Mouse (Mus musculus) layer of hippocampus, adult 8-10 months (tissue): Measurements from ENCODE around the gene A730071L15Rik. TPM values are rescaled to one million over a fixed set of nuclear protein-coding genes. Genes with fewer than 3 reads are reported as not detected.
A peak's percentile ranks its signal among the peaks of the same experiment; 100 is the strongest.

Experiments used
- DNase-seq, 2 experiments: peaks; one replicate each; pipeline ENCODE4 v3.0.0; 2022; ENCODE audit warnings: low spot score in 2 of 2
- total RNA-seq, 4 experiments: library from RNA; stranded (reverse); gene quantifications; 2 replicates each; pipeline ENCODE4 v1.2.4; 2022

A730071L15Rik gene
- total RNA-seq, 4 experiments from 2014 or later: 0.27 to 0.39 (median 0.29) TPM

- no peak for DNase-seq
These were observed 16.6 kb upstream of the A730071L15Rik start for GRCm38 (mm10) chr11:6183246-6183645.

DNA sequence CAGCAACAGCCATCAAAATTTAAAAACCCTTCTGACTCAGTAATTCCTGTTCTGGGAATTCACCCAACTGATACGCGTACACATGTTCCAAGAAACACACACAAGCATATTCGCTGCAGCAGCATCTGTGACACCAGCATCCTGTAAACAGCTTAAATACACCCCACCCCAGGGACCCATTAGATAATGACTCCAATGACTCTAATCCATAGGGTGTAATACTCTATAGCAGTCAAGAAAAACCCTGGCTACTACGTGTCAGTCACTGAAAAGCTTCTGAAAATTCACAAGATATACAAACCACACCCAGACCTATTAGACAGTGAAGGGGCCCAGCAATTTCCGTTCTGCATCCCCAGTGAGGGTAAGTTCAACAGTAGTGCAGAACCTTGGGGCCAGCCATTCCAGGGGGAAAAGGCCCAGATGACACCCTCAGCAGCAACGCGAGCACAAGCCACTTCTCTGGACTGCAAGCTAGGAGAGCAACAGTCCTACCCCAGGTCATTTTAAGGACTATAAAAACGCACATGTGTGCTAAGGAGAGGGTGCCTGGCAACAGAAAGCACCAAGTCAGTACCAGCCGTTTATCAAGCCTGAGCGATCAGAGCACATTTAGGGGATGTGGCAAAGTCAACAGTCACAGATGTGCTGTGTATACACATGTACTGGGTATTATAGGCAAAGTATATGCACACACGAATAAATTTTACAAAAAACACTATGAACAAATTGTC lies 15.5 kb upstream of the A730071L15Rik start:
- DNase-seq: no peak

DNA sequence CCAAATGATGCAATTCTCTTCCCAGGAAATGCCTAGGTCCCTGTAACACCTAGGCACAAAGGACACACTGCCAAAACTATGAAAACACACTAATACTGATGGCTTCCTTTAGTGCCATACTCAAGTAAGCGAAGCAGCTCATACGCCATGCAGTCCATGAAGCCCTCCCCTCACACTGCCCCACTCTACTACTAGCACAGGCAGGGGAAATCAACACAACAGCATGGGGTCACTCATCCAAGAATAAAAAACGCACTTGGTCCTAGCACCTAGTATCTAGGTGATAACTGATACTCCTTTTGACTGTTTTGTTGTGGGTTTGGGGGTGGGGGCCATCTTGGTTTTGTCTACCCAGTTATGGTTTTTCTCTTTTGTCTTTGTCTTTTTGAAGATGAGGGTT lies 12.4 kb upstream of the A730071L15Rik start:
- DNase-seq: no peak

DNA sequence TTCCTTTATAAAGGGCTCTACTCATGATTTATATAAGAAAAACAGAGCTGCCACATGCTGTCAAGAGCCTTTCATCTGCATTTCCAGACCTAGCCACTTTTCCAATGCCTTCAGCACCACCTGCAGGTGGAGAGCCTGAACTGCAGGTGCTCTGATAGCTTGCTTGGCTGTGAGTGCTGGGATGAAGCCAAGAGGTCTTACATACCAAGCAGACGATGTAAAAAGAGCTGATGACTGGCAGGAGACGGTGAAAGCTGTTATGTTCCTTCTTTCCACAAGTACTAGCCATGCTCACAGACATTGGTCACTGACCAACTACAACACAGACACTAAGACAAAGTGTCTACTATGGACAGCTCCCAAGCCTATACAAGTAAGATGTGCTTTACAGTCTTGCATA lies 12.0 kb upstream of the A730071L15Rik start:
- peak; percentile 92 to 94 for DNase-seq

DNA sequence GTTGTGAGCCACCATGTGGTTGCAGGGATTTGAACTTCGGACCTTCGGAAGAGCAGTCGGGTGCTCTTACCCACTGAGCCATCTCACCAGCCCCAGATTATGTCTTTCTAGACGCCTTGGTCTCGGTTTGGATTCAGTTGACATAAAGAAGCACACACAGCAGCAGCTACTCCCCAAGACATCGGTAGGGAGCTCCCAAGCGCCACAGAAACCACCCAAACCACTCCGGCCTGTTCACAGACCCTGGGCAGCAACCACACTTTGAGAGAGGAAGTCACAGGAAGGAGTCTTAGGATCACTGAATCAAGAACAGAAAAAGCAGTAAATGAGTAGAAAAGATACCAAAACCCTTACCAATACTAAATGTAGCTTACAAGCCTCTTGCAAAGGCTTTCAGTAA lies 3.0 kb upstream of the A730071L15Rik start:
- DNase-seq: no peak

DNA sequence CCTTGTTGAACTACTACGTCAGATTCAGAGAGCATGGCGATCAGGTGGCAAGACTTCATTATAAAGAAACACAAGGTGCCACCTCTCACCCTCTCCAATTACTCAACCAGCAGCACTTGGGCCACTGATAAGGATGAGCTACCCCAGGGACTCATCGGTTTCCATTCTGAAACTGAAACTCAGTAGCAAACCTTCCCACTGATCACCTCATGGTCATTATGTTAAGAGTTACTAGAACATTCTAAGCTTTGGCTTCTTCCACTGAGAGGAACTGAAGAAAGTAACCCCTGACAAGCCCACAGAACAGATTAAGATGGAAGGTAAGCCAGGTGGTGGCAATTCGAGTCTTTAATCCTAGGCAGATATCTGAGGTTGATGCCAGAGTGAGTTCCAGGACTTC lies 1.4 kb upstream of the A730071L15Rik start:
- DNase-seq: no peak

DNA sequence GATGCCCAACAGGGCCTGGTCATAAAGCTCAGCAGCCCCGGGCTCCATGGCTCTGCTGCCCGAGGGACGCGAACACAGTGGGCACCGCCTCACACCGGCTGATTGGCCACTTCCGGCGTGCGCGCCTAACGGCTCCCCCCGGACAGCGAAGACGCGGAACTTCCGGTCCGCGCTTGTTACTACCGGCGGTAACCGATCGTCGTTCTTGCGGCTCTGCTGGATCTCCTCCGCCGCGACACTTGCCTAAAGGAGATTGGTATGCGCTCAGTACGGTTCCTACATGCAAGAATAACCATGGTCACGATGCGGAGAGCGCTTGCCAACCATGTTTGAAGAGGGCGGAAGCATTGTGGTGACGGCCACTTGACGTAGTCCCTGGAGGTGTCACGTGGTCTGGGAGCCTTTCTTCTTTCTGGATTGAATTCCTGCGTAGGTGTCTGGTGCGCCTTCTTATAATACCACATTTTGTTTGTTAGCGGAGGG lies 299 bp downstream of the A730071L15Rik start, which contains the start of gene Nudcd3:
Gene Nudcd3 (minus strand): TSS at position 329 of the 483 bp plus-strand sequence.
- peak; percentile 88 to 90 for DNase-seq

- no peak for DNase-seq
These were observed 741 bp downstream of the A730071L15Rik start for GRCm38 (mm10) chr11:6200570-6200969.

GRCm38 (mm10) chr11:6207090-6207489 lies 7.3 kb downstream of the A730071L15Rik start:
- no peak for DNase-seq

DNA sequence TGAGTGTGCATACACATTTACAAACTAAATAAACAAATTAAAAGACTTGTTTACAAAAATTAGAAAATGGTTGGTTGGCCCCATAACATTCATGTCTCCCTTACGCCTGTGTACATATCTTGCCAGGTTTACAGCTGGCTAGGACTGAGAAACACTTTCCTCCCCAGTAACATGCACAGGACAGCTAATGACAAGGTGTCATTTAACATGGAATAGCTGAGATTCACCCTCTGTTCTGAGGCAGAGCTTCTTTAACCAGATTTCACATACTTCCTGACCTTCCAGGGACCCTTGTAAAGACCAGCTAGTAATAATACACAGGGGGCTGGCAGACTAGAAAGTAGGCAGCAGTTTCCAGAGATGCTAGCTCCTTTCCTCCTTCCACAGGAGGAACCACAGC lies 8.3 kb downstream of the A730071L15Rik start:
- DNase-seq: no peak

DNA sequence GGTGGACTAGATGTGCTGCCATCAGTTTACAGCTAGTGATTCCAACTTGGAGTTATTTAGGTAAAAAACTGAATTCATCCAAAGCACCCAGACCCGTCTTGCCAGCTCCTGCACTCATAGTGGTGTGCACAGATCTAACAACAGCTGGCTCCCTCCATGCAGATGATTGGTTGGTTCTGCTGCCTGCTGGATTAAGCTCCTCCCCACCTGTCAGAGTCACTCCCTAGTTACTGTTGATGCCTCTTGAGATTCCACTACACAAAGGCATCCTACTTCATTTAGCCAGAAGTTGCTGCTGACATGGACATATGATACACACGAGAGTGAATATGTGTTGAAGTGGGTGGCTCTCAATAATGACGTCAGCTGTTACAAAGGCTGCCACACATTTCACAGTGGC lies 17.0 kb downstream of the A730071L15Rik start:
- no peak for DNase-seq

GRCm38 (mm10) chr11:6218189-6218896 lies 18.5 kb downstream of the A730071L15Rik start:
- no peak for DNase-seq

- DNase-seq: no peak
These were observed 20.1 kb downstream of the A730071L15Rik start for GRCm38 (mm10) chr11:6219967-6220366.

- no peak for DNase-seq
These were observed 22.4 kb downstream of the A730071L15Rik start for GRCm38 (mm10) chr11:6222187-6222586.

DNA sequence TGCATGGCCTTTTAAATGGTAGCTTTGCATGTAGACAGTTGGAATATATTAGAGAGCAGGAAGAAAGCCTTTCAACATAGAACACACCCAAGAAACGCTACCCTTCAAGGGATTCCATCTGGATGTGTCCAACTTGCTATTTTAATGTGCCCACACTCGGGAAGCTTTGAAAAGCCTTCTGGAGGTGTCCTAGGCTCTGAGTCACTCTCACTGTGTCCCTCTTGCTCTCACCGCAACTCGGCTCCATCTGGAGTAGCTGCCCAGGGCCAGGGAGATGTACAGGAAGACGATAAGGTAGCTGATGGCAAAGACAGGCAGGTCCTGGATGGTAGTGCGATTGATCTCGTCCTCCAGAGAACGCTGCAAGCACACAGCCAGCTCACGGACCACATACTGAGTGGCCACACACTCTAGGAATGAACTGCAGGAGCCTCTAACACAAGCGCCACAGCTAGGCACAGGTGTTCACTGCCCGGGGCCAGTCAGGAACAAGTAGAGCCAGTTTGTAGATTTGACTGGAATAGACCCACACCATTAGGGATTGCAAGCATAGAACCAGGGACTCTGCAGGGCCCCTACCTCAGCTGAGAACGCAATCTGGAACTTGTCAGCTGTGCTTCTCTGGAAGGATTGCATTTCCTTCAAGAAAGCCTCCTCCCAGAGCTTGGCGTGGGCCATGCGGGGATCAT lies 24.9 kb downstream of the A730071L15Rik start:
- DNase-seq: peak; percentile 17 to 38

- no peak for DNase-seq
These were observed 30.2 kb downstream of the A730071L15Rik start, which contains the start of gene Npc1l1 for GRCm38 (mm10) chr11:6230012-6230411. Gene Npc1l1, minus strand, starts transcription at chr11:6230143.

- DNase-seq: no peak
These were observed 33.2 kb downstream of the A730071L15Rik start for GRCm38 (mm10) chr11:6233025-6233424.

DNA sequence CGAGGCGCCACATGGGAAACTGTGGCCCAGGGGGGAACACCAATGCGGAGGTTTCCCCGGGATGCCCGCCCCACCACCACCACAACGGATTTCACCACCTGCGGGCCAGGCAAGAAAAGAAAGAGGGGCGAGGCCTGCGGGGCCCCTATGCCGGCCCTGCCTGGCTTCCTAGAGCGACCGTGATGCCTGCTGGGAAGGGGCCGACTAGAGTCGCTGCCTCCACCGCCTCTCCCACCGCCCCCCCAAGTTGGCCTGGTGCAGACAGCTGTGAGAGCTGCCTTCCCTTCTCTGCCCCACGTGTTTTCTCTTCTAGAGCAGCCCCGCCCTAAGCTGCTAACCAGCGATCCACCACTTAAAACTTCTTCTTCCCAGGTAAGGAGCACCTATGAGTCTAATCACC lies 44.9 kb downstream of the A730071L15Rik start:
- DNase-seq: no peak
